Mouse (Mus musculus) v-Abl transformed pro-B cells (cell line): ENCODE results near the gene Lin7b.

Source experiments
- in situ Hi-C, 2 experiments: fragments of 400-800 bp; cut with MboI; formaldehyde crosslinking; loops; one replicate each; pipeline ENCODE4 v1.15.1; 2025; ENCODE audit not compliant: unreplicated experiment in 2 of 2

The Lin7b gene

DNA sequence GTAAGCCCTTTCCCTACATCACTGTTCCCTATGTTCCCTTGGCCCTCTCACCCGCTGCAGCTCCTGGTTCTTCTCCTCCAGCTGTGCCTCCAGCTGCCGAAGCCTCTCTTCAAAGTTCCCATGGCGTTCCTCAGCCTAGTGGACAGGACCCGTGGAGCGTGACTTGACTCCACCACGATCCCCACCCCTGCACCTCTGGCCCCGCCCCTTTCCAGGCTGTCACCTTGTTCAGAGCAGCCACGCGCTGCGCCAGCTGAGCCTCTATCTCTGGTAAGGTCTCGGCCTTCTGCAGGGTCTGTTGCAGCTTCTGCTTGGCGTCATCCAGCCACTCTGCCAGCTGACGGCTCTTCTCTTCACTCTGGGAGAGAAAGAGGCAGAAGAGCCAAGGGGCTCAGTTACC is 14.3 kb downstream of the Lin7b start:
- in situ Hi-C loops, result no loop called here

GRCm38 (mm10) chr7:45355318-45356020 is 14.9 kb downstream of the Lin7b start:
- in situ Hi-C loops, result no loop called here

DNA sequence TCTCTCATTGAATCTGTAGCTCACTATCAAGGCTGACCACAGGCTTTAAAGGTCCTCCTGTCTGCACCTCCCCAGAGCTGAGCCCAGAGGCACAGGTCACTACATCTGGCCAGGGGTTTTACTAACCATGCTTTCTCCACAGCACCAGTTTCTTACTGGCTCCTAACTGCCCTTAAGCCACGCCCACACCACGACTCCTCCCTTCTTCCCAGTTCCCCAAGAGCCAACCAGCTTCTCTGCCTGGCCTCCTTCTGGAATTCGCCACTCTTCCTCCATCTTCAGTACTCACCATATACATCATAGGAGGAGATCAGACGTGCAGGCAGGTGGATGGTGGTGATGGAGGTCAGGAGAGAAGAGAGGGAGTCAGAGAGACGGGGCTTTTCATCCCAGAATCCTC is 17.3 kb downstream of the Lin7b start:
- in situ Hi-C loops, result no loop called here

DNA sequence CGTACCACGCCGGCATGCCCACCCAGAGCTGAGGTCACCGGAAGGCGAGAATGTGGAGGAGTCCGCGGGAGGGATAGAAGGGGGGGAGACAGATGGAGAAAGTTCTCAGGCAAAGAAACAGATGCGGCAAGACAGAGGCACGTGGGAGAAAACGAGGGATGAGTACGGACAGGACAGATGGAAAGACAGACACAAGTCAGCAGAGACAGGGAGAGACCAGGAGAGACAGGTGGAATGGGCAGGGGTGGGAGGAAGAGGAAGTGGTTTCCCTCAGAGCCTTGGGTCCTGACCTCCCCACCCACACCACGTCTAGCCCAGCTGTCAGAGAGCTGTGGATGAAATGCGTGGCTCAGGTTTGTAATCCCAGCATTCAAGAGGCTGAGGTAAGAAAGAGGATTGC is 23.5 kb downstream of the Lin7b start:
- in situ Hi-C loops, result no loop called here

GRCm38 (mm10) chr7:45343543-45343942 is 26.8 kb downstream of the Lin7b start:
- in situ Hi-C loops, result no loop called here

GRCm38 (mm10) chr7:45342081-45342480 is 28.3 kb downstream of the Lin7b start:
- in situ Hi-C loops, result no loop called here

- in situ Hi-C loops, result no loop called here
These were observed 29.1 kb downstream of the Lin7b start for GRCm38 (mm10) chr7:45341303-45341702.

GRCm38 (mm10) chr7:45340669-45341068 is 29.7 kb downstream of the Lin7b start:
- in situ Hi-C loops, result no loop called here

GRCm38 (mm10) chr7:45340066-45340442 is 30.3 kb downstream of the Lin7b start:
- in situ Hi-C loops, result no loop called here

GRCm38 (mm10) chr7:45339410-45340065 is 30.8 kb downstream of the Lin7b start:
- in situ Hi-C loops, result no loop called here

- in situ Hi-C loops, result no loop called here
These were observed 32.0 kb downstream of the Lin7b start for GRCm38 (mm10) chr7:45338161-45338911.

DNA sequence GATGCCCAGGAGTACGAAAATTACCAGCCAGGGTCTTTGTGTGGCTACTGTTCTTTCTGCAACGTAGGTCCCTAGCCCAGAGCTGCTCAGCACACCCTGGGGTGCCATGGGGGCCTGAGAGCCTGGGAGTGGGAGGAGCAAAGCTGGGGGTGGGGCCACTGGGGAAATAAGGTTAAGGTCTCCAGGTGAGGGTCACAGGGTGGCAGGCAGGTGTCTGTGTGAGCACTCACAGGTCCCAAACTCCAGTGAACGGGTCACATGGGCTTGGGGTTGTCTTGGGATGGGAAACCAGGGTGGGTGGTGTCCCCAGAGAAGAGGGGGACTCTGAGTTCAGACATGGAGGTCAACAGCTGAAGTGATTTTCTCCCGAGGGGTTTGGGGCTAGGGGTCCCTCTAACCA is 32.9 kb downstream of the Lin7b start:
- in situ Hi-C loops, result no loop called here

DNA sequence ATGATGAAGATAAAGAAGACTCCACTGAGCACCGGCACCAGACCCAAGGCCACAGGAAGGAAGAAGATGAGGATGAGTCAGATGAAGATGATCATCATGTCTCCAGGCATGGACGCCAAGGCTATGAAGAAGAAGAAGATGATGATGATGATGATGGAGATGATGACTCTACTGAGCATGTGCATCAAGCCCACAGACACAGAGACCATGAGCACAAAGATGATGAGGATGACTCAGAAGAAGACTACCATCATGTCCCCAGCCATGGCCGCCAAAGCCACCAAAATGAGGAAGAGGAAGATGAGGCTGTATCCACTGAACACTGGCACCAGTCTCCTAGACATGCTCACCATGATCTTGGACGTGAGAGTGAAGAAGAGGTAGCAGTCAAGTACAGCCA is 34.1 kb downstream of the Lin7b start:
- in situ Hi-C loops, result no loop called here

- in situ Hi-C loops, result no loop called here
These were observed 35.3 kb downstream of the Lin7b start, which contains the start of gene Hrc for GRCm38 (mm10) chr7:45335056-45335455. TSS of gene Hrc (plus strand) at chr7:45335290.

DNA sequence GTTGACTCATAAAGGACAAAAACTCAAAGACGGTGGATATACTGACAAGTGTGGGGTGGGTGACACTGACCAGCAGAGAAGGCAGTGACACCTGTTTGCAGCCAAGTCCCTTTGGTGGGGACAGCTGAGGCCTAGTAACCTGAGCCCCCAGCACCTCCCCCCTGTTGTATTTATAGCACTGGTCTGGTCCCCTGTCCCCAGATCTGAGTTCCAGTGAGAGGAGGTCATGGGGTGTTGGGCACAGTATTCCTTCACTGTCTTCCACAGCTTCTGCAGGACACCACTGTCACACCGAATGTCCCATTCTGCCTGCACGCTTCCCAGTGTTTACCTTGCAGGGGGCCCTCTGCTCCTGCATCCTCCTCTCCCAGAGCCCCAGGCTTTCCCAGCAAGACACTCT is 35.8 kb downstream of the Lin7b start:
- in situ Hi-C loops, result no loop called here

DNA sequence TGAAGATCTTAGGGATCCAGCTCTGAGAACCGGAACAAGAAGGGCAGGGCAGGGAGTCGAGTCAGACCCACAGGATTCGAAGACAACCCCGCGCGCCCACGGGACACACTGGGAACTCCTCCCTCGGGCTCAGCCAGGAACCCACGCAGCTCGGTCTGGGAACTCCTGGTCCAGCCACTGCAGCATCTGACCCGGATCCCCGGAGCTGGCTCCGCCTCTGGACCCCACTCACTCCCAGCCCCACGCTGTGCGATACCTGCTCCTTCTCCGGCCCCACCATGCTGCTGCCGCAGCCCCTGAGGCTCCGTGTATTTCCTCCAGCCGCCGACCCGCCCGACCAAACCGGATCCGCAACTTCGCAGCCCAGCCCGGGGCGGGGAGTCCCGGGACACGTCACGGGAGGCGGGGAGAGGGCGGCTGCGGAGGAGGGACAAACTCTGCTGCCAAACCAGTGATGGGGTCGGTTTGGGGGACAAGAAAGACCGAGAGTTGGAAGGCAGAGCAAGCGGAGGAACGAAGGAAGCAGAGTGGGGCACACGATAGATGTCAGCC is 36.9 kb downstream of the Lin7b start, which contains the start of gene Trpm4:
TSS of gene Trpm4 (minus strand) at position 350 of the 552 bp plus-strand sequence.
- in situ Hi-C loops, result no loop called here

- in situ Hi-C loops, result no loop called here
These were observed 37.5 kb downstream of the Lin7b start for GRCm38 (mm10) chr7:45332685-45333425.

DNA sequence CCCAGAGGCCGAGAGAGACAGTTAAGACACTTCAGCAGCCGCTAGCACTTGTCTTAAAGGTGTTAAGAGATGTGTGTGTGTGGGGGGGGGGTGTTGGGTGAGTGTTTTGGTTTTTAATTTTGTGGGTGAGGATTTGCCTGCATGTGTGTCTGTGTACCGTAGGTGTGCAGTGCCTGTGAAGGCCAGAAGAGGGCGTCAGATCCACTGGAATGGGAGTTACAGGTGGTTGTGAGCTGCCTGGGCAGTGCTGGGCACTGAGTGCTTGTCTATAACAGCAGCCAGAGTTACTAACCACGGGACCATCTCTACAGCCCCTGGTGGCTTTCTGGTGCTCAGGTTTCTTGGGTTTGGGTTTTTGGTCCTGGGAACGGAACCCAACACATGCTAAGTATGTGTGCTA is 38.9 kb downstream of the Lin7b start:
- in situ Hi-C loops, result no loop called here

DNA sequence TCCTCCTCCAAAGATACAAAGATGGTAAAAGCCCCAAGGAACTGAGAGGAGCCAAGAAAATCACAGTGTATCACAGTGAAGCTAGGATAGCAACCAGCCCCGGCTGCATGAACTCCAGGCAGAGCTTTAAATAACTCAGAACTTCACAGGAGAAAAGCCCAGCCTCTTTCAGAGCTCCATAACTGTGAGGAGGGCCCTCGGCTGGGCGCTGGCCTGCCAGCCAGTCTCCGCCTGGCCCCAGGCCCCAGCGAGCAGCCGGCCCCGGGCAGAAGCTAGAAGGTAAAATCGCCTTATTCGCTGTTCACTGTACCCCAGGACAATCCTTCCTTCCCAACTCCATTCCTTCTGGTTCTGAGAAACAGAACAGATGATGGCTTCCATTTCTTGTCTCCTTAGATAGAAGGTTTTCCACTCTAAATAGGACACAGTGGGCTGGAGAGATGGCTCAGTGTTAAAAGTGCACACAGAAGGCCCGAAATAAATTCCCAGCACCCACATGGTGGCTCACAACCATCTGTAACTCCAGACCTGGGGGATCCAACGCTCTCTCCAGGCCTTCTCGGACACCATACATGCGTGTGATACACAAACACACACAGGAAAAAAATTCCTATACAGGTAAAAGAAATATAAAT is 41.4 kb downstream of the Lin7b start:
- in situ Hi-C loops, result no loop called here

DNA sequence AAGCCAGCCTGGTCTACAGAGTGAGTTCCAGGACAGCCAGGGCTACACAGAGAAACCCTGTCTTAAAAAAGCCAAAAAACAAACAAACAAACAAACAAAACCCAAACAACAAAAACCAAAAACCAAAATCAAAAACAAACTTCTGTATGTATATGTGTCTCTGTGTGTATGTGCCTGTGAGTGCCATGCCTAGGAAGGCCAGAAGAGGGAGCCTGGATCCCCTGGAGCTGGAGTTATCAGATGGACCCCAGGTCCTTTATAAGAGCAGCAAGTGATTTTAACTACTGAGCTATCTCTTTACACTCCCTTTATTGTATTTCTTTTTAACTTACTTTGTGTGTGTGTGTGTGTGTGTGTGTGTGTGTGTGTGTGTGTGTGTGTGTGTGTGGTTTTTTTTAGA is 44.6 kb downstream of the Lin7b start:
- in situ Hi-C loops, result no loop called here
